Mouse (Mus musculus) cerebellum, postnatal 36 days (tissue): ENCODE measurements around the gene Hoxd9.

Source experiments
- DNase-seq, 2 experiments: peaks; one replicate each; pipeline ENCODE4 v3.0.0; 2021 to 2022; ENCODE audit warnings: mixed read lengths in 2 of 2

The Hoxd9 gene

DNA sequence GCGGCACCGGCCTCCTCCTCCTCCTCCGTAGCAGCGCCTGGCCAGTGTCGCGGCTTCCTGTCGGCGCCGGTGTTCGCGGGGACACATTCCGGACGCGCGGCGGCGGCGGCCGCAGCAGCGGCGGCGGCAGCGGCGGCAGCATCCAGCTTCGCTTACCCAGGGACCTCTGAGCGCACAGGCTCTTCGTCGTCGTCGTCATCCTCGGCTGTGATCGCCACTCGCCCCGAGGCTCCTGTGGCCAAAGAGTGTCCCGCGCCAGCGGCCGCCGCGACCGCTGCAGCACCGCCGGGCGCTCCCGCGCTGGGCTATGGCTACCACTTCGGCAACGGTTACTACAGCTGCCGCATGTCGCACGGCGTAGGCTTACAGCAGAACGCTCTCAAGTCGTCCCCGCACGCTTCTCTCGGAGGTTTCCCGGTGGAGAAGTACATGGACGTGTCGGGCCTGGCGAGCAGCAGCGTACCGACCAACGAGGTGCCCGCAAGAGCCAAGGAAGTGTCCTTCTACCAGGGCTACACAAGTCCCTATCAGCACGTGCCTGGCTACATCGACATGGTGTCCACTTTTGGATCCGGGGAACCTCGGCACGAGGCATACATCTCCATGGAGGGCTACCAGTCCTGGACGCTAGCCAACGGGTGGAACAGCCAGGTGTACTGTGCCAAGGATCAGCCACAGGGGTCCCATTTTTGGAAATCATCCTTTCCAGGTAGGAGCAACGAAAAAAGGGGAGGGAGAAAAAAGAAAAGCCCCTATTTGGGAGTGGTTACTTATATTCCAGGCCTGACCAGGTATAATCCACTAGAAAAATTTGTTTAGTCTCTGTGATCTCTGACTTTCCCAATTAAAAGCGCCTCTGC is 28.9 kb upstream of the Hoxd9 start:
- peak in 1 of 2 experiments; percentile 21 for DNase-seq

DNA sequence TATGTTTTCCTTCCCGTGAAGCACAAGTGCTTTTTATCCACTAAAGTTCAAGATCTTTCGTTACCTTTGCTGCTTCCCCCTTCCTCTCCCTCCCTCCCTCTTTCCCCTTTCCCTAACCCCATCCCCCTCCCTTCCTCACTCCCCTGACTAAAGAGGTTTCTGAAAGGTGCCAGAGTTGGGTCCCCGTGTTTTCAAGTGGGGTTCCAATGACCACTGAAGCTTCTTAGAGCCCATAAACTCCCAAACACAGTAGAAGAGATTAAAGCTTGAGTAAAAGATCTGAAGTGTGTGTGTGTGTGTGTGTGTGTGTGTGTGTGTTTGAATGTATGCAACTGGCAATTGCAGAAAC is 28.3 kb upstream of the Hoxd9 start:
- no peak for DNase-seq

DNA sequence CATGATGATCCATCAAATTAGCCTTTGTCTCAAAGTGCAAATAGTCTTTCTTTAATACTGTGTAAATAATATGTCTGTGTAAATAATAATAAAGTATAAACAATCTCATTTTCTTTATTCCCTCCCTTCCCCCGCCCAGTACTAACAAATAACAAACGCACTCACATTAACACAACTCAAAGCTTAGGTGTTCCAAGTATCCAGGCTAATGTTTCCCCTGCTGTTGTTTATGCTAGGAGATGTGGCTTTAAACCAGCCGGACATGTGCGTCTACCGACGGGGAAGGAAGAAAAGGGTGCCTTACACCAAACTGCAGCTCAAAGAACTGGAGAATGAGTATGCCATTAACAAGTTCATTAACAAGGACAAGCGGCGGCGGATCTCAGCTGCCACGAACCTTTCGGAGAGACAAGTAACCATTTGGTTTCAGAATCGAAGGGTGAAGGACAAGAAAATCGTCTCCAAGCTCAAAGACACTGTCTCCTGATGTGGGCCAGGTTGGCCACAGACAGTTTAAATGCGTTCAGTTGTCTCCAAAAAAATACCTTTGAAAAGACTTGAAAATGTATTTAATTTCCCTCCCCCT is 27.8 kb upstream of the Hoxd9 start:
- no peak for DNase-seq

DNA sequence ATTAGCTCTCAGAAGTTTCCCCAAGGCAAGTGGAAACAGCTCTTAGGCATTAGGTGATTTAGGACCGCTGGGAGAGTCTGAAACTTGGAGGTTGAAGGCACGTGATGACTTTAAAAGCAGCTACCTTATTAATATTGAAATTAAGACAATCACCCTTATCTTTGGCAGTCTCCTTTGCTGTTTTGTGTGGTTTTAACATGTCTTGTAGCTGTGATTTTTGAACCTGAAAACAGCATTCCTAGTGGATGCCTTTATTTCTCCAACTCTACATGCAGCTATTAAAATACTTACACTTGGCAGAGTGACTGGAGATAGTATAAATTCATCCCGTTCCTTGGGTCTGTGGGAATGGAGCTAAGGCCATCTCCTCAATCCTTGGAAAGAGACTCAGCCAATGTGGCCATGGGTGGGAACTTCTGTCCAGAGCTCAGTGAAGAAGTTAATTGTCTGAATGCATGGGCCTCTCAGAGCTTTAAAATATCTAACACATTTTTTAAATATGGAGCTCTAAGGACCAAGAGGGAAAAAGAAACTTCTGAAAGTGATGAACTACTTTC is 26.8 kb upstream of the Hoxd9 start:
- DNase-seq, result no peak

DNA sequence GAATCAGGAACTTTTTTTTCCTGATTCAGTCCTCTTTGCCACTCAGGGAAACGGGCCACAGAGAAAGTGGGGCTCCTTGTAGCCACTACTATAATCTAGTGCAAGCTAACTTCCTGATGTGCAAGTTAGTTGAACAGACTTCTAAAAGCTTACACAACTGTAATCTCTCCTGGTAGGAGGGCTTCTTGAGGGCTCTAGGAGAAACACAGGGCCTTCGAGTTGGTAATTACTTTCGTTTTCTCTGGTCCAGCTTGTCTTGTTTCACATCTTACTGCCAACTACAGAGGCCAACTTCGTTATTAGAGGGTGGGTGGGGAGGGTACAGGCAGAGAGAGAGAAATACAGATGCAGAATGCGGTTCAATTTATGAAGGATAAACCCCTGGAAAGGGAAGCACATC is 25.7 kb upstream of the Hoxd9 start:
- DNase-seq, result no peak

DNA sequence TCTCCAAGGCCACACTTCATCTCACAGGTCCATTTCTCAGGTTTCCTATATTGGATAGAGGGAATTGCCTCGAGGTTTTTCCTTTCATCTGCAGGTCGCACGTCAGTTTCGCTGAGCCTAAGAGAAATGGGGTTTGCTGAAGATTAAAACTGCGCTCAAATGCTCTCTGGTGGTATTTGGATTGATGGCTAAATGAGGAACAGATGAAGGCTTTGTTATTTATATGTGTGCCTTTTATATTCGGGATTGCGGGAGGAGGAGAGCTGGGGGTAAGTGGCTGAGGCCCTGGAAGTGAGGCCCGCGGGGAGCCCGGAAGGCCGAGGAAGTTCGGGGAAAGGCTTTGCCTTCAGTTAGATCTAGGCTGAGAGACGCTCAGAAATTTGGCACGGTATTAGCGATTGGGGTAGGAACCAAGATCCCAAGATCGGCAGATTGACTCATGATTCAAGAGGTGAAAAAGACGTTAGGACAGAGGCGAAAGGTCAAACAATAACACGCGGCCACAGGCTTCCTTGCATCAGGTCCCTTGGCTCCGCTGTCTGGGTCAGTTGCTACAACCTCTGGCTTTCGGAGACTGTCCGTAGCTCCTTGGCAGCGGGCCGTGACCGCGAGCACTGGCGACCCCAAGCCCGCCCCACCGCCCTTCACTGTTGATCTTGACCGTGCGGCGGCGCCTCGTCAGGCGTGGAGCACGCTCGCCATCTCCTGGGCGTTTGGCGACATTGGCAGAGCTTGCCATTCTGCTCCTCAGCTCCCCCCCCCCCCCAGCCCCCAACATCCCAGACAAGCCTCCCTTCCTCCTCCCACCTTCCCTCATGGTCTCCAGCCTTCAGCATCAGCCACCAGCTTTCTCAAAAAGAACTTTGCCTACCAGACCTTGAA is 24.8 kb upstream of the Hoxd9 start:
- peak; percentile 55 to 58 for DNase-seq

DNA sequence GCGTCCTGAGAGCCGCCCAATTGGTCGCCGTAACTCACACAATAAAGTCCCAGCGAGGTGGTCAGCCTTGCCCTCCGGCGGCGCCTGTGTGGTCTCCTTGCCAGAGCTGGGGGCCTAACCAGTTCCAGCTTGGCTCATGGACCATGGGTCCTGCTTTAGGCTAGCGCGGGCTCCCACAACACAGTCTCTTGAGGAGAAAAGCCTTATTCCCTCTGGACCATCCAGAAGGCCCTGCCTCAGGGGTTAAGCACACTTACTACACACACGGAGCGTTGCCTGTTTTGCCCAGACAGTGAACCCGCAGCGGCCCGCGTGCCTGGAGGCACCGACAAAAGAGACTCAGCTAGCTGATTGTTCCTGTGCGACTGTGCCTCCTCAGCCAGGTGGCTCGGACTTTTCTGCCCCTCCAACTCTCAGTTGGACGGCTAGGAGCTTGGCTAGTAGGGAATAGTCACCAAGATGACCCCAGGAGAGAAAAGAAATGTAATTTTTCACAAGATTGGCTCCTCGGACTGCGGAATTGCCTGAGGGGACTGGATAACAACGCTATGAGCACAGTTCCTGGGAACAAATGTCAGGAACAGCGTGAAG is 23.6 kb upstream of the Hoxd9 start:
- DNase-seq, result no peak

DNA sequence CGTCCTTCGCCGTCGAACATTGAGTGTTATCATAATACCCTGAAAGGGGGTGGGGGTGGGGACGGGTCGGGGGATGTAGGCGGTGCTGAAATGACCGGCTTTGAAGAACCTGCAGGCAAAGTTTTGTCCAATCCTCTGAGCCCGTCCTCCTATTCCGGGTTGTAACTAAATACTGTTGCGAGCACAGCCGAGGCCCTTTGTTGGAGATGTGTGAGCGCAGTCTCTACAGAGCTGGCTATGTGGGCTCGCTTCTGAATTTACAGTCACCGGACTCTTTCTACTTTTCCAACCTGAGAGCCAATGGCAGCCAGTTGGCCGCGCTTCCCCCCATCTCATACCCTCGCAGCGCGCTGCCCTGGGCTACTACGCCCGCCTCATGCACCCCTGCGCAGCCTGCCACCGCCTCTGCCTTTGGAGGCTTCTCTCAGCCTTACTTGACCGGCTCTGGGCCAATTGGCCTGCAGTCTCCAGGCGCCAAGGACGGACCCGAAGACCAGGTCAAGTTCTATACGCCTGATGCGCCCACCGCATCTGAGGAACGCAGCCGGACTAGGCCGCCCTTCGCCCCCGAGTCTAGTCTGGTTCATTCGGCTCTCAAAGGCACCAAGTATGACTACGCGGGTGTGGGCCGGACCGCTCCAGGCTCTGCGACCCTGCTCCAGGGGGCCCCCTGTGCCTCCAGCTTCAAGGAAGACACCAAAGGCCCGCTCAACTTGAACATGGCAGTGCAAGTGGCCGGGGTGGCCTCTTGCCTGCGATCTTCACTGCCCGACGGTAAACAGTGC is 22.5 kb upstream of the Hoxd9 start, which contains the start of gene Hoxd12:
Gene Hoxd12 (plus strand): TSS at position 133 of the 785 bp plus-strand sequence.
- DNase-seq, result no peak

DNA sequence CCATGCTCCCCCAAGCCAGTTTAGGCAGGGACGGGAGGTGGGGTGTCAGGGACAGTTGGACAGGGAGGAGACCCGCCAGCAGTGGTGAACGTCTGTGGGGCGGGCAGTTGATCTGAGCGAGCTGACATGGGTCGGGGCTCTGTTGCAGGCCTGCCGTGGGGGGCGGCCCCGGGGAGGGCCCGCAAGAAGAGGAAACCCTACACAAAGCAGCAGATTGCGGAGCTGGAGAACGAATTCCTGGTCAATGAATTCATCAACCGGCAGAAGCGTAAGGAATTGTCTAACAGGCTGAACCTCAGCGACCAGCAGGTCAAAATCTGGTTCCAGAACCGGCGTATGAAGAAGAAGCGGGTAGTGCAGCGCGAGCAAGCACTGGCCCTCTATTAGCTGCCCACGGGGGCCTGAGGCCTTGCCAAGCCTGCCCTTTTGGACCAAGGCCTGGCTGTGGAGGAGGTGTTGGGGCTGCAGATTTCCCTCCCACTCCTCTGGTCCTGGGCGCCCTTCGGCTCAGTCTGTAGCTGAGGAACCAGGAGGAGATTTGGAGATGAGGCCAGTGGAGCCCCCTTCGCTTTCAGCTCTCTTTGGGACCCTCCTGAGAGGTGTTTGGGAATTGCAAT is 21.8 kb upstream of the Hoxd9 start:
- no peak for DNase-seq

DNA sequence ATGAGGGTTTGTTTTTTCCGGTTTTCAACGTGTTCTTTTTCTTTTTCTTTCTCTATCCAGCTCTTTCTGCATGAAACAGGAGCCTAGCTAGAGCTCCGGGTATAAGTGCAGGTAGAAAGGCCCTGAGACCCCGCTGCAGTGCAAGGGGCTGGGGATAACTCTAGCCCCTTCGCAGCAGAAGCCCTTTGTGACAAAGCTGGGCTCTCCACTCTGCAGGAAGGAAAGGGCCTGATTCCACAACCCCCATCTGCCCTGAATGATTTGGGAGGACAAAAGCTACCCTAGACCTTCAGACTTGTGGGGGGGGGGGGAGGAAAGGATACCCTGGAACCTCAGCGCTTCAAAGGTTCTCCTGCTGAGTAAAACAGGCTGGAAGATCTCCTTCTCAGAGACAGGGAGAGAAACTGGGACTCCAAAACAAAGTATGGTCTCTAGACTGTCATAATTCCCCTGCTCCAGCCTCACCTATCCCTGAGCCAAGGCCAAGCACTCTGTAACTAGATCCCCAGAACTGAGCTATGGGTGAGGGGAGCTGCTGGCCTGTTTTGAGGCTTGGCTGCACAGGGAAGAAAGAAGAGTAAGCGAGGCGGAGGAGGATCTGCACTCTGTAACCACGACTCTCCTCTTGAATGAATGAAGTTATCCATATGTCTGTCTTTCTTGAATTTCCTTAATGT is 21.0 kb upstream of the Hoxd9 start:
- no peak for DNase-seq

DNA sequence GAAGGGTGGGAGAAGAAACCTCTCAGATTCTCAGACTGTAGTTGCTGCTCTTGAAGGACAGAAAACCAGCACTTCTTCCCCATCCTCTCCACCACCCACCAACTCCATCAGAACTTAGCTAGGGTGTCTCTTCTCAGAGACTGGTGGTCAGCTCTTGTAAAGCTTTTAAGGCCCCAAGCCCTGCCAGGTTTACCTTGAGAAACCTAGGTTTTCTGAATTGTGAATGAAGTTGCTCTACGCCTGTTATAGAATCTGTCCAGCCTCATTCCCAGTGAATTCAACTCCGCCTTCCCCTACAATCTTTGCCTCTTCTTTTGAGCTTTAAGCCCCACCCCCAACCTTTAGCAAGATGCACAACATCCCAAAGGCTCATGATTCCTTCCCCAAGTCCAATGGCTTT is 20.4 kb upstream of the Hoxd9 start:
- DNase-seq, result no peak

DNA sequence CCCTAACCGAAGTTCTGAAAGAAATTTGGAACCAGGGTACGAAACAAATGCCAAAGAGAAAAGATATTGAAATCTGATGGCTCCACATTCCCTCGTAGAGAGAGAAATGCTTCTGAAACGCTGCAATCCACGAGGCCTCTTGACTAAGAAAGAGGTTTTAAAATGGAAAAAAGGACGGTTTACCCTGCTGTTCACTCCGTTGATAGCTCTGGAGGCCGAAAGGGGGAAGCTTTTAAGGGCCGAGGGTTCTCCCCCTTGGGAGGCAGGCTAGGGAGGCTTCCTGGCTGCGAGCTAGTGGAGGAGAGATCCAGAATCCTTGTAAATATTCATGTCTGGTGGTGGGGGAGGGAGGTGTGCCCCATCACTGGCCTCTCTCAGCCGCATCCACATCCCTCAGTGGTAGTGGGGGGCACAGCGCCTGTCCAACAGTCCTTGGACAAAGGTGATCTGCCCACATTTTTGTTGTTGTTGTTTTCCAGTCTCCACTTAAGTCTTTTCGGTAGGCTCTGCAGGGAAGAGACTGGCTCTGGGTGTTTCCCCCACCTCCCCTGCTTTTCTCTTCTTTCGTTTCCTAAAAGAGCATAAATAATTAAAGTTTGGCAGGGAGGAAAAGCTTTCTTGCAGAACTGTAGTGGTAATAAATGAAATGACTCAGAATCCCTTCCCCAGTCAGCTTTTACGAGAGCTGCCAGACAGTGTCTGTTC is 18.5 kb upstream of the Hoxd9 start, which contains the start of gene Hoxd11:
Gene Hoxd11 (plus strand): TSS at position 667 of the 705 bp plus-strand sequence.
- DNase-seq, result no peak

DNA sequence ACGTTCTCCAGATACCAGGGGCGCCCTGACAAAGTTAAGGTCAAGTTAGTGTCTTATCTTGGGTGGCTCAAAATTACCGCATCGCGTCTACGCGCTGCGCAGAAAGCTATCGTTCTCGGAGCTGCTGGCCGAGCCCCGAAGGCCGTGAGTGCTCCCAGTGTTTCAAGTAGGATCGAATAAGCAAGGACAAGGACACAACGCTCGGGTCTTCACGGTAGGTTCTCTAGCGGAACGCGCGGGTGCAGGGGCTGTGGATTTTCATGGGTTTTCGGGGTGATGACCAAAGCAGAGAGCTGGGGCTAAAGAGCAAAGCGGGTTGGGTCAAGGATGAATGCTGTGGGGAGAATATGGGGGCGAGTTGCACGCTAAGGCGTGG is 17.9 kb upstream of the Hoxd9 start:
- DNase-seq, result no peak

DNA sequence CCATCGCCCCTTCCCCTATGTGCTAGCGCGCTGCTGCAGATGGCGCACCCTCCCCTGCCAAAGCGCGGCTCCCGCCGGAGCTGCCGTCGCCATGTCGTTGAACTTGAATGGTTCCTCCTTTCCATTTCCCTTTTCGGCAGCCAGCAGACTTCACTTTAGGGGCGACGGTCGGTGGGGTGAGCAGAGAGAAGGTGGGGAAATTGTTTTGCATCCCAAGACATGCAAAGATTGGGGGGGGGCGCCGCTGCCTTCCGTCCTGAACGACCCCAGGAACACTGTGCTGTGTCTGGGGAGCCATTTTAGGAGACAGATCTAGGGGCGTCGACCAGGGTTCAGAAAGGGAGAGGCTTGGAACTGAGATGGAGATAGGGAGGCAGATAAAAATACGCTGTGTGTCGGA is 17.5 kb upstream of the Hoxd9 start:
- no peak for DNase-seq

DNA sequence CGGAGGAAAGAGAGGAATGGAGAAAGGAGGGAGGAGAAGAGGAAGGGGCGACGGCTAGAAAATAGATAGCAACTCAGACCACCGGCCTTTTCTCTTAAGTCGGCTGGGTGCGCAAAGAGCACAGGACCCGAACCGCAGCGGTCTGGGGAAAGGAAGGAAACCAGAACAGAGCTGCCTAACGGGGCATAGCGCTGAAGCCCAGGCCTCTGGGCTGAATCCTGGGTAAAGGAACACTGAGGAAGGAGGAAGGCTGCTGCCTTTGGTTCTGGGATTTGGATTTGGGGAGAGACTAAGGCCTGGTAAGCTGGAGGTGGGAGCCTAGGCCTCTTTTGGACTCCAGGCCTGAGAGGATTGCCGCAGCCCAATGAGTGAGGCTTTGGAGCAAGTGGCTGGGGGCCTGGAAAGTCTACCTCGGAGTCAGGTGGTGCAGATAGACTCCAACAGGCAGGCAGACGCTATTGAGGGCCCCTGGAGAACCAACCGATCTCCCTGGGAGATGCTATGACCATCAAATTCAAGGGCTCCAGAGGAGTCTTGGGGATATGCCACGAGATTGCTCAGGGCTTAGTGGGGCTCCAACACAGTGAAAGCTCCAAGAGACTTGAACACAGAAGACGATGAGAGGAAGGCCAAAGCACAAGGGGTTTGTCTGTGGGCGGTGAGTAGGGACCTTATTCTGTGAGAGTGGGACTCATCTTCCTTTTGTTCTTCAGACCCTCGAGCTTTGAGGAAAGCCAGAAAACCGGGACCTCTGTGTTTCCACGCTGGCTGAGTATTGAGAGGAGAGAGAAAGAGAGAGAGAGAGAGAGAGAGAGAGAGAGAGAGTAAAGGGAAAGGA is 16.7 kb upstream of the Hoxd9 start:
- DNase-seq, result no peak

DNA sequence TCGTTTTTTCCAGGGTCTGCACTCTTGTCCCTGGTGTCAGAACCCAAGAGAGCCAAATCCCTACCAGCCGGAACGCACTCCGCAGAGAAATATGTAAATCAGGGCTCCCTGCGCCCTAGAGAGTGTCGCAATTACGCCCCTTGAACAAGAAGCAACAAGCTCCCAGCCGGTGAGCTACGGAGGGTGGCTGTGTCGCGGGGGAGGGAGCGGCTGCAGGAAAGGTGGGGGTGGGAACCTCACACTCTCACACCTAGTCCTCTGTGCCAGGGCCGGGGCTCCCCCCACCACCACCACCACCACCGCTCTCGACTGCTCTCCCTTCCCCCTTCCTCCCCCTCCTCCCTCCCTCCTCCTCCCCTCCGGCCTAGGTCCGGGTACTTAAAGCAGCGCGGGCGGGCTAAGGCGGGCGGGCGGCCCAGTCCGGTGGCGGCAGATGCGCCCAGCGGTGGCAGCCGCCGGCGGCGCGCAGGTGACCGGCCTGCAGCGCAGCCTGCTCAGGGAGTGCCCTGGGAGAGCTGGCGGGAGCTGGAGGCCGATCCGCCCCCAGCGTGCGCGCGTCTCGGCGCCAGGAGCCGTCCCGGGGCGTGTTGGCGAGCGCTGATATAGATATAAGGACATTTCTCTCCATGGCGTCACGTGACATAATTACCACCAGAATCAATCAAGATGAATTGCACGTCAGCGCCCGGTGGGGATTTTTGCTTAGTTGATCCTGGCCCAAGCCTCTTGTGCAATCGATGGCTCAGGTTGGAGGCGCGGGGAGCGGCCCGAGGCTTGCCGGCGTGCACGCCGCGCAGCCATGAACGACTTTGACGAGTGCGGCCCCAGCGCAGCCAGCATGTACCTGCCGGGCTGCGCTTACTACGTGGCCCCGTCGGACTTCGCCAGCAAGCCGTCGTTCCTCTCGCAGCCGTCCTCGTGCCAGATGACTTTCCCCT is 15.7 kb upstream of the Hoxd9 start:
- no peak for DNase-seq

DNA sequence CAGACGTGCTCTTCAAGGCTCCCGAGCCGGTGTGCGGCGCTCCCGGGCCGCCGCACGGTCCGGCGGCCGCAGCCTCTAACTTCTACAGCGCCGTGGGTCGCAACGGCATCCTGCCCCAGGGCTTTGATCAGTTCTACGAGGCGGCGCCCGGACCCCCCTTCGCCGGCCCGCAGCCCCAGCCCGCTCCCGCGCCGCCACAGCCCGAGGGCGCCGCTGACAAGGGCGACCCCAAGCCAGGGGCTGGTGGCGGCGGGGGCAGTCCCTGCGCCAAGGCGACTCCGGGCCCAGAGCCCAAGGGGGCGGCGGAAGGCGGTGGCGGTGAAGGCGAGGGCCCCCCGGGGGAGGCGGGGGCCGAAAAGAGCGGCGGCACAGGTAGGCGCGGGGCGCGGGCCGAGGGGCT is 14.7 kb upstream of the Hoxd9 start:
- DNase-seq, result no peak

DNA sequence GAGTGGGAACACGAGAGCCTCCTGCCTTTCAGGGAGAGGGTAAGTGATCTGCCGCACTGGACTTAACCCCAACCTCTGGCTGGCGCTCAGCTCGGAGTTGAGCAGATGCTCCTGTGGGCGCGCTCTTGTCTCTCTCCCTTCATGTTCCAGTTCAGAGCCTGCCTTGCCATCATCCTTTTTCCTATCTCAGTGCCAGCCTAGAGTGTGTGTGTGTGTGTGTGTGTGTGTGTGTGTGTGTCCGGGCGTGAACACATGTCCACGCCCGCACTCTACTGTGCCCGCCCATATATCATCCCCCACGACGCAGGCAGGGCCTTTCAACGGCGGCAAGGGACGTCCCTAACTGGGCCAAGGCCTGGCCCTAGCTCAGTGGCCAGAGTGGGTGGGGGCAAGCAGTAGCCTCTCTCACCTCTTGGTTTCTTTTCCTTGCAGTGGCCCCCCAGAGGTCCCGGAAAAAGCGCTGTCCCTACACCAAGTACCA is 14.0 kb upstream of the Hoxd9 start:
- no peak for DNase-seq
